In genomic region chr17:87744985-87745925, GRCm38 (mm10) we compare ENCODE assay signal across 8 mouse cellular contexts. TPM values are rescaled to one million over a fixed set of nuclear protein-coding genes. Genes with fewer than 3 reads are reported as not detected.
DNase-seq lines count a peak whose midpoint lies in the region; ATAC-seq and TF ChIP-seq lines count a peak whose summit lies in the region.

No protein-coding gene starts in this region.

- peak overlapping the region; percentile 11 for H3K9ac ChIP-seq in ES-Bruce4 (ENCODE audit: low read depth, poor library complexity, severe bottlenecking)
- H3K9ac ChIP-seq in forebrain, embryonic 12.5 days = peak overlapping the region; percentile 64
- H3K9ac ChIP-seq in liver, embryonic 15.5 days = no peak overlapping the region

- TF ChIP-seq CTCF in ES-Bruce4 (IDR thresholded peaks at IDR 0.05; ENCODE audit: low read depth, low read length) = no peak
- TF ChIP-seq CTCF in brain, embryonic 14.5 days (IDR thresholded peaks at IDR 0.05; ENCODE audit: borderline replicate concordance, extremely low read depth, insufficient read depth, insufficient read length) = no peak

- peak; percentile 74 for ATAC-seq in forebrain, embryonic 12.5 days (ENCODE audit: low FRiP score)
- no peak for ATAC-seq in liver, embryonic 15.5 days (ENCODE audit: insufficient read depth)

- H3K4me1 ChIP-seq in ES-Bruce4 (ENCODE audit: control insufficient read depth, insufficient read depth, low read length) = no peaks in the 10 kb centered on the region
- peaks cover 38% of the 10 kb centered on the region for H3K4me1 ChIP-seq in forebrain, embryonic 12.5 days
- peaks cover 16% of the 10 kb centered on the region for H3K4me1 ChIP-seq in liver, embryonic 15.5 days (replicated peaks)

- DNase-seq in brain, embryonic 14.5 days (ENCODE audit: low read depth) = peak; percentile 96
- DNase-seq in layer of hippocampus, adult 18-20 months (ENCODE audit: low spot score in 2 of 2) = peak; percentile 83 to 88
- peak; percentile 51 for DNase-seq in right cerebral cortex, postnatal 4 days
- no peak for DNase-seq in adipocyte (ENCODE audit: low spot score)
- no peak for DNase-seq in adrenal gland, adult 18-20 months (ENCODE audit: low spot score in 2 of 2)

- H3K4me2 ChIP-seq in forebrain, embryonic 12.5 days = peak overlapping the region; percentile 96
- H3K4me2 ChIP-seq in liver, embryonic 15.5 days = peak overlapping the region; percentile 70

- H3K9me3 ChIP-seq in ES-Bruce4 (replicated peaks; ENCODE audit: control insufficient read depth, insufficient read depth, low read length, poor library complexity, severe bottlenecking) = peaks cover 13% of the 10 kb centered on the region
- 0 out of 2 replicates have a peak, but pooled peaks cover 4% of the 10 kb centered on the region for H3K9me3 ChIP-seq in forebrain, embryonic 12.5 days
- no peaks in the 10 kb centered on the region for H3K9me3 ChIP-seq in liver, embryonic 15.5 days (replicated peaks)

- TF ChIP-seq EP300 in ES-Bruce4 (IDR thresholded peaks at IDR 0.05; ENCODE audit: insufficient read depth, low read depth, low read length) = no peak

- peak overlapping the region; percentile 40 for H3K4me3 ChIP-seq in ES-Bruce4 (ENCODE audit: low read depth, low read length)
- H3K4me3 ChIP-seq in forebrain, embryonic 12.5 days (replicated peaks) = peak overlapping the region; percentile 60
- H3K4me3 ChIP-seq in liver, embryonic 15.5 days (replicated peaks) = peak overlapping the region; percentile 53

- no peaks in the 10 kb centered on the region for H3K36me3 ChIP-seq in ES-Bruce4 (ENCODE audit: control insufficient read depth, insufficient read depth, low read length, poor library complexity, severe bottlenecking)
- no peaks in the 10 kb centered on the region for H3K36me3 ChIP-seq in forebrain, embryonic 12.5 days (replicated peaks)
- no peaks in the 10 kb centered on the region for H3K36me3 ChIP-seq in liver, embryonic 15.5 days (replicated peaks)

- 10% methylated on average over 32 of the region's 32 CpGs for WGBS in forebrain, embryonic 12.5 days
- 16% methylated on average over 32 of the region's 32 CpGs for WGBS in liver, embryonic 15.5 days (ENCODE audit: insufficient replicate concordance)

- H3K27ac ChIP-seq in ES-Bruce4 (ENCODE audit: insufficient read depth, low read length) = no peak overlapping the region
- H3K27ac ChIP-seq in forebrain, embryonic 12.5 days = peak overlapping the region; percentile 78
- no peak overlapping the region for H3K27ac ChIP-seq in liver, embryonic 15.5 days (replicated peaks)

- H3K27me3 ChIP-seq in ES-Bruce4 (ENCODE audit: control insufficient read depth, insufficient read depth, low read length, poor library complexity, severe bottlenecking) = no peaks in the 10 kb centered on the region
- peaks cover 62% of the 10 kb centered on the region for H3K27me3 ChIP-seq in forebrain, embryonic 12.5 days
- peaks cover 53% of the 10 kb centered on the region for H3K27me3 ChIP-seq in liver, embryonic 15.5 days

- TF ChIP-seq POLR2A in ES-Bruce4 (IDR thresholded peaks at IDR 0.05; ENCODE audit: insufficient read depth, low read length) = no peak
- TF ChIP-seq POLR2A in brain, embryonic 14.5 days (IDR thresholded peaks at IDR 0.05; ENCODE audit: borderline replicate concordance, extremely low read depth, insufficient read depth, insufficient read length, poor library complexity, severe bottlenecking) = no peak

RNA-seq across cellular contexts. Expression of gene Kcnk12, which starts 52.5 kb away (rescaled TPM):
- polyA plus RNA-seq in ES-Bruce4 (2011; ENCODE audit: insufficient read depth, insufficient read length, low read depth, missing spikeins) = 0.33 TPM in 1 of 2 replicates, not detected in the other
- polyA plus RNA-seq in brain, embryonic 14.5 days (2012; rRNA removed) = 1.4 and 2.1 TPM in 2 replicates
- 0.09 and 0.26 TPM in 2 replicates for polyA plus RNA-seq in forebrain, embryonic 12.5 days (2016; fragmentation: Nextera tagmentation; extraction: Ambion mirVana)
- 10 to 100 TPM; 23.7 to 25.2 TPM for total RNA-seq in layer of hippocampus, adult 18-20 months (2021)
- polyA plus RNA-seq in liver, embryonic 15.5 days (2015; fragmentation: Nextera tagmentation; extraction: Ambion mirVana) = 0.70 and 0.76 TPM in 2 replicates
- total RNA-seq in adrenal gland, adult 18-20 months (2021) = under 1 TPM in 1 of 2 experiments, not detected in 1; 0.27 TPM

Comparison
In these comparisons a context has a peak if more than half of its experiments do, and no peak if none do; other contexts are left out.
1. DNase-seq: peak in brain, embryonic 14.5 days (single experiment), layer of hippocampus, adult 18-20 months (2 of 2) and right cerebral cortex, postnatal 4 days (single experiment); none in adipocyte (single experiment) and adrenal gland, adult 18-20 months (0 of 2).
2. Peak in every context shown above with its lines, with median percentiles within 50 percentile points of each other: H3K4me3 ChIP-seq.